Mouse (Mus musculus) brain, embryonic 14.5 days (tissue): ENCODE measurements around the gene Tbc1d1.

Experiments used
- CTCF ChIP-seq: fragments of 200-500 bp; IDR thresholded peaks from 2 replicates; pipeline ENCODE4 v1.5.1; 2012; ENCODE audit warnings: inconsistent platforms, mild to moderate bottlenecking, moderate library complexity, borderline replicate concordance; ENCODE audit not compliant: insufficient read depth, insufficient read length; ENCODE audit errors: extremely low read depth
- POLR2A ChIP-seq: fragments of 200-500 bp; IDR thresholded peaks from 2 replicates; pipeline ENCODE4 v1.6.1; 2012; ENCODE audit warnings: mild to moderate bottlenecking, inconsistent platforms, borderline replicate concordance; ENCODE audit not compliant: poor library complexity, insufficient read depth, insufficient read length, severe bottlenecking; ENCODE audit errors: extremely low read depth

DNA sequence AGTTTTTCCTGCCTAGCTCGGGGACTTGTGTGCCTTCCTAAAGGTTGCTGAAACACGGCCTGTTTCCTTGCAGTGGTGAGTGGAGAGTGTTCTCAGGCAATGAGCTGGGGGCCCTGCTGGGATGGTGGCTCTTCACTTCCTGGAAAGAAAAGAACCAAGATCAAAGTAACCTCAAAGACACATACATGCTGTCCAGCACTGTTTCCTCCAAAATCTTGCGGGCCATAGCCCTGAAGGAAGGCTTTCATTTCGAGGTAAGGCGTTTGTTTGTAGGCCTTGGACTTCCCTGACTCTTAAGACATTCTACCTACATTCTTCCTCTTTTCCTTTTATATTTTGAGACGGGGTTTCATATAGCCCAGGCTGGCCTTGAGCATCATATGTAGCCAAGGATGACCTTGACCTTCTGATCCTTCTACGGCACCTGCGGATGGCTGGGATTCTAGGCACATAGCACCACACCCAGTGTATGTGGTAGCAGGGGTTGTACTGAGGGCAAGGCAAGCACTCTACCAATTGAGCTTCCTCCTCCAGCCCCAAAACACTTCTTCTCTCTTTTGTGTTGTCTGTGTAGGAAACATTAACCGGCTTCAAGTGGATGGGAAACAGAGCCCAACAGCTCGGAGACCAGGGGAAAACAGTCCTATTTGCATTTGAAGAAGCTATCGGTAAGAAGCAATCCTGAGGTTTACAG is 48.4 kb upstream of the Tbc1d1 start:
- TF ChIP-seq CTCF (no peak), POLR2A (no peak)
